Mouse (Mus musculus): Measurements from ENCODE around the gene 4930415O20Rik.

The 4930415O20Rik gene

GRCm38 (mm10) chr15:98606051-98606536 is 35.3 kb downstream of the 4930415O20Rik start:
- DNase-seq (ENCODE audit: low spot score), result no peak

- DNase-seq (ENCODE audit: low spot score), result no peak
These were observed 35.9 kb downstream of the 4930415O20Rik start for GRCm38 (mm10) chr15:98606739-98607138.

GRCm38 (mm10) chr15:98607557-98607956 is 36.8 kb downstream of the 4930415O20Rik start:
- no peak for DNase-seq (ENCODE audit: low spot score)

- no peak for DNase-seq (ENCODE audit: low spot score)
These were observed 37.4 kb downstream of the 4930415O20Rik start for GRCm38 (mm10) chr15:98608058-98608783.

- peak; percentile 27 for DNase-seq (ENCODE audit: low spot score)
These were observed 38.0 kb downstream of the 4930415O20Rik start for GRCm38 (mm10) chr15:98608784-98609250.

GRCm38 (mm10) chr15:98609331-98610130 is 38.7 kb downstream of the 4930415O20Rik start, which contains the start of gene Adcy6:
Adcy6 (minus strand) TSS chr15:98610076.
- peak; percentile 81 for DNase-seq (ENCODE audit: low spot score)

- DNase-seq (ENCODE audit: low spot score), result no peak
These were observed 39.4 kb downstream of the 4930415O20Rik start for GRCm38 (mm10) chr15:98610131-98610633.

- DNase-seq (ENCODE audit: low spot score), result no peak
These were observed 41.4 kb downstream of the 4930415O20Rik start for GRCm38 (mm10) chr15:98612229-98612628.

GRCm38 (mm10) chr15:98614551-98614950 is 43.7 kb downstream of the 4930415O20Rik start:
- DNase-seq (ENCODE audit: low spot score), result peak; percentile 42

GRCm38 (mm10) chr15:98614971-98615370 is 44.2 kb downstream of the 4930415O20Rik start:
- DNase-seq (ENCODE audit: low spot score), result no peak

GRCm38 (mm10) chr15:98615751-98616150 is 44.9 kb downstream of the 4930415O20Rik start:
- DNase-seq (ENCODE audit: low spot score), result no peak

GRCm38 (mm10) chr15:98616362-98617175 is 45.8 kb downstream of the 4930415O20Rik start:
- no peak for DNase-seq (ENCODE audit: low spot score)

- peak; percentile 68 for DNase-seq (ENCODE audit: low spot score)
These were observed 46.4 kb downstream of the 4930415O20Rik start for GRCm38 (mm10) chr15:98617176-98617537.

- DNase-seq (ENCODE audit: low spot score), result no peak
These were observed 51.4 kb downstream of the 4930415O20Rik start for GRCm38 (mm10) chr15:98622199-98622598.

- no peak for DNase-seq (ENCODE audit: low spot score)
These were observed 51.9 kb downstream of the 4930415O20Rik start for GRCm38 (mm10) chr15:98622721-98623120.

- DNase-seq (ENCODE audit: low spot score), result no peak
These were observed 52.6 kb downstream of the 4930415O20Rik start for GRCm38 (mm10) chr15:98623361-98623821.

GRCm38 (mm10) chr15:98626078-98626477 is 55.3 kb downstream of the 4930415O20Rik start:
- no peak for DNase-seq (ENCODE audit: low spot score)

GRCm38 (mm10) chr15:98626487-98627212 is 55.8 kb downstream of the 4930415O20Rik start:
- DNase-seq (ENCODE audit: low spot score), result no peak

GRCm38 (mm10) chr15:98628589-98629254 is 57.9 kb downstream of the 4930415O20Rik start:
- peak; percentile 33 for DNase-seq (ENCODE audit: low spot score)

GRCm38 (mm10) chr15:98629464-98629863 is 58.7 kb downstream of the 4930415O20Rik start:
- DNase-seq (ENCODE audit: low spot score), result no peak

All from urinary bladder, postnatal 14 days (tissue).